Mouse (Mus musculus): ENCODE data around the gene Sumf1. TPM values are rescaled to one million over a fixed set of nuclear protein-coding genes. Genes with fewer than 3 reads are reported as not detected.

Sumf1 gene
- polyA plus RNA-seq, 1 experiment from 2014 or later: 16.9 TPM

DNA sequence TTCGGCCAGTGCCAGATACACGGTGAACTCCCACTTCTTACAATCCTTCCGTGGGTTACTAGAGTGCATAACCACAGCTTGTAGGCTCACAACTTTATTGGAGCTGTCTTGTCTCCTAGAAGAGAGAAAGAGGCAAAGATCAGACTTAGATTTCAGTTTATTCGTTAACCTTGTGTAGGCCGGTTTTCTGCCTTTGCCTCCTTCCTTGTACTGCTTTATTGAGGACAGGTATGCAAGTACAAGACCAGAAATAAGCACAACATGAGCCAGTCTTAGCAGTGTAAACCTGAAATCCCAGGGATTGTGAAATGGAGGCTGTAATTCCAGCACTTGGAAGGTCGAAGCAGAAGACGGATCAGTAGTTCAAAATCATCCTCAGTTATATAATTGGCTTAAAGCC, 12.9 kb upstream of the Sumf1 start:
- ATAC-seq (ENCODE audit: low FRiP score): no peak
- WGBS: 89% methylated on average over 7 of the region's 7 CpGs
- H3K27me3 ChIP-seq: no peaks in the 10 kb centered on the region
- no peak overlapping the region for H3K4me2 ChIP-seq (replicated peaks)
- H3K4me1 ChIP-seq: no peaks in the 10 kb centered on the region
- no peak overlapping the region for H3K27ac ChIP-seq
- no peaks in the 10 kb centered on the region for H3K9me3 ChIP-seq (replicated peaks)
- no peaks in the 10 kb centered on the region for H3K36me3 ChIP-seq
- no peak overlapping the region for H3K4me3 ChIP-seq
- H3K9ac ChIP-seq: no peak overlapping the region

DNA sequence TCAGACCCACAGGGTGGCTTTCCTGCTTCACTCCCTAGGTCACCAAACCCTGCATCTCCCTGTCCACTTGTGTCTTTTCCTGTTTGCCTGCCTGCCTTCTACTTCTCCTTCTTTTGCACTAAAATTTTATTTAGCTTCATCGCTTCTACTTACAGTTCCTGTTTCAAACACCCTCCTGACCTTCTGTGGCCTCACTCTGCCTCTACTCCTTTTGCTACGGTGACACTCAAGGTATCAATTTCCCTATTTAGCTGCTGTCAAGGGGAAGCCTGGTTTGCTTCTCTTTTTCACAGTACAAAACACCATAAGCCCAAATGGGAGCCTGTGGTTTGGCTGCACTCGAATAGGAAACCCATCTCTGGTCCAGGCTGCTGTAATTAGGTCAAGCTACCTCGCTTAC, 11.7 kb upstream of the Sumf1 start:
- Histone ChIP-seq H3K27me3 (no peaks in the 10 kb centered on the region), H3K4me3 (no peak overlapping the region), H3K4me2 (replicated peaks) (no peak overlapping the region), H3K9ac (no peak overlapping the region), H3K4me1 (no peaks in the 10 kb centered on the region), H3K27ac (no peak overlapping the region), H3K9me3 (replicated peaks) (no peaks in the 10 kb centered on the region), H3K36me3 (no peaks in the 10 kb centered on the region)
- 71% methylated on average over 4 of the region's 4 CpGs for WGBS
- no peak for ATAC-seq (ENCODE audit: low FRiP score)

DNA sequence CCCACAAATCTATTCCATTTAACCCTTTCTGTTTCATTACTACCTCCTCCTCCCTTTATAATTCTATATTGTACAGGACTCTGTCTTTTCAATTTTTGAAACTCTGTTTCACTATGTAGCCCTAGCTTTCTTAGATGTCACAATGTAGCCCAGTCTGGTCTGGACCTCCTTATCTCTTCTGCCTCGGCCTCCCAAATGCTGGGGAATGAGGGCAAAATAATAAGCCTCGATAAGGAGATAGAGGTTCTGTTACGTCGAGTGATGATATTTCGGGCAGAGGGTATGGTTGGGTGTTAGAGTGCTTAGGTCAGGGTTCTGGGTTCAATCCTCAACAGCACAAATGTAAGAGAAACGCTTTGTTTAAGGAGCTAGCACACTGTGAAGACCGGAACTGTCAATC, 11.3 kb upstream of the Sumf1 start:
- 83% methylated on average over 7 of the region's 7 CpGs for WGBS
- Histone ChIP-seq H3K4me1 (no peaks in the 10 kb centered on the region), H3K27ac (no peak overlapping the region), H3K4me3 (no peak overlapping the region), H3K27me3 (no peaks in the 10 kb centered on the region), H3K9me3 (replicated peaks) (no peaks in the 10 kb centered on the region), H3K36me3 (no peaks in the 10 kb centered on the region), H3K9ac (no peak overlapping the region), H3K4me2 (replicated peaks) (no peak overlapping the region)
- ATAC-seq (ENCODE audit: low FRiP score): no peak

GRCm38 (mm10) chr6:108192632-108193031, 7.2 kb upstream of the Sumf1 start:
- WGBS: 59% methylated on average over 4 of the region's 4 CpGs
- no peak for ATAC-seq (ENCODE audit: low FRiP score)
- H3K36me3 ChIP-seq: no peaks in the 10 kb centered on the region
- no peak overlapping the region for H3K4me3 ChIP-seq
- no peak overlapping the region for H3K4me2 ChIP-seq (replicated peaks)
- H3K9ac ChIP-seq: no peak overlapping the region
- H3K27me3 ChIP-seq: no peaks in the 10 kb centered on the region
- no peaks in the 10 kb centered on the region for H3K4me1 ChIP-seq
- no peaks in the 10 kb centered on the region for H3K9me3 ChIP-seq (replicated peaks)
- no peak overlapping the region for H3K27ac ChIP-seq

DNA sequence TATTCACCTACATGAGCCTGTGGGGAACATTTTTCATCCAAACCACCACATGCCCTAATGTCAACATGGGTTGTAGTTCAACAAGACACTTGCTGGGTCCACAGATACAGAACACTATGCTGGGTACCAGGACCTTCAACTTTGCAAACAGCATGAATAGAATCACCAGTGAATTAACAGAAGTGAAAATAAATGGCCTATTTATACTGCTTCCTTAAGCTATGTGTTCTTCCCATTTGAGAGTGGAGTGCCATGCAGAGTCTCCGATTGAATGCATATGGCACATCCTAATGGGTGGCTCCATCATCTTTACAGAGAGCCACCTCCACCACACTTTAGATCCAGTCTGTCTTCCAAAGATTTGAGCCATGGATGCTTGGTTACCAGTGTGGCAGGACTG, 5.3 kb upstream of the Sumf1 start:
- Histone ChIP-seq H3K9ac (no peak overlapping the region), H3K4me1 (no peaks in the 10 kb centered on the region), H3K27me3 (no peaks in the 10 kb centered on the region), H3K4me2 (replicated peaks) (no peak overlapping the region), H3K4me3 (no peak overlapping the region), H3K27ac (no peak overlapping the region), H3K9me3 (replicated peaks) (no peaks in the 10 kb centered on the region), H3K36me3 (no peaks in the 10 kb centered on the region)
- WGBS: 97% methylated on average over 1 of the region's 1 CpGs
- no peak for ATAC-seq (ENCODE audit: low FRiP score)

DNA sequence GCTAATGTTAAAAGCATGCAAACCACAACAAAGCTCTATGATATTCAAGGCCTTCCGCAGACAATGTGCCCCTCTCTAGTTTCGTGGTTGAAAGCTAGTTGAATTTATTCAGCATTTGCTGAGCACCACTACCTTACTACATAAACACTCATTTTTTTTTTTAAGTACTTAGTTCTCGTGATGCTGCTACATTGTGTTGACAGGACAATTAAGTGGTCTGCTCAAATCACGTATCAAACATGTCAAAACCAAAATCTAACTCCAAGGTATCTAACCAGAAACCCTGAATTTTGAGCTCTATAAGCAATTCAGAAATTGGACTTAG, 265 bp upstream of the Sumf1 start:
- H3K36me3 ChIP-seq: no peaks in the 10 kb centered on the region
- H3K4me3 ChIP-seq: peak overlapping the region; percentile 87
- H3K9me3 ChIP-seq (replicated peaks): no peaks in the 10 kb centered on the region
- no peaks in the 10 kb centered on the region for H3K27me3 ChIP-seq
- ATAC-seq (ENCODE audit: low FRiP score): no peak
- no peak overlapping the region for H3K9ac ChIP-seq
- WGBS: 20% methylated on average over 4 of the region's 4 CpGs
- peak overlapping the region; percentile 91 for H3K4me2 ChIP-seq (replicated peaks)
- no peak overlapping the region for H3K27ac ChIP-seq
- H3K4me1 ChIP-seq: peaks cover 8% of the 10 kb centered on the region

DNA sequence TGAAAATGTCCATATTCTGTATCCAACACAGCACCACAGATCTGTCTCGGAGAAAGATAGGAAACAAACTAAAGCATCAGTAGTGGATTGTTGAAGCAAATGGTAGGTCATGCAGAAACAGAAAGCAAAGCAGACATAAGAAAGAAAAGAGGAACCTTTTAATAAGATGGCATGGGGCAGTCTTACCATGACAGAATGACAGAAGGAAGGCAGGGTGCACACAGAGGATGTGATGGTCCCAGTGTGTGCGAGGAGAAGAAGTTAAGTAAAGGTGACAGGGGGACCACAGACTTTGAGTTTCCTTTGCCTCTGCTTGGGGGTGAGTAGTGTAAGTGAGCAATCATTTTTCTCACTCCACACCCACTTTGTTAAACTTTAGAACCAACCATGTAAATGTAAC, 6.3 kb downstream of the Sumf1 start:
- H3K27me3 ChIP-seq: no peaks in the 10 kb centered on the region
- 98% methylated on average over 2 of the region's 2 CpGs for WGBS
- no peak overlapping the region for H3K27ac ChIP-seq
- H3K9ac ChIP-seq: no peak overlapping the region
- ATAC-seq (ENCODE audit: low FRiP score): no peak
- H3K4me1 ChIP-seq: no peaks in the 10 kb centered on the region
- no peak overlapping the region for H3K4me3 ChIP-seq
- no peaks in the 10 kb centered on the region for H3K9me3 ChIP-seq (replicated peaks)
- 0 out of 2 replicates have a peak, but pooled peaks cover 6% of the 10 kb centered on the region for H3K36me3 ChIP-seq
- no peak overlapping the region for H3K4me2 ChIP-seq (replicated peaks)

- no peak overlapping the region for H3K4me2 ChIP-seq (replicated peaks)
- peaks cover 4% of the 10 kb centered on the region; the same call in 1 of the 2 replicates for H3K9me3 ChIP-seq (replicated peaks)
- WGBS: 92% methylated on average over 3 of the region's 3 CpGs
- H3K27me3 ChIP-seq: no peaks in the 10 kb centered on the region
- no peak overlapping the region for H3K9ac ChIP-seq
- no peak for ATAC-seq (ENCODE audit: low FRiP score)
- H3K4me1 ChIP-seq: no peaks in the 10 kb centered on the region
- H3K27ac ChIP-seq: no peak overlapping the region
- H3K36me3 ChIP-seq: peaks cover 30% of the 10 kb centered on the region
- no peak overlapping the region for H3K4me3 ChIP-seq
Observed at GRCm38 (mm10) chr6:108174181-108174580, 11.2 kb downstream of the Sumf1 start.

DNA sequence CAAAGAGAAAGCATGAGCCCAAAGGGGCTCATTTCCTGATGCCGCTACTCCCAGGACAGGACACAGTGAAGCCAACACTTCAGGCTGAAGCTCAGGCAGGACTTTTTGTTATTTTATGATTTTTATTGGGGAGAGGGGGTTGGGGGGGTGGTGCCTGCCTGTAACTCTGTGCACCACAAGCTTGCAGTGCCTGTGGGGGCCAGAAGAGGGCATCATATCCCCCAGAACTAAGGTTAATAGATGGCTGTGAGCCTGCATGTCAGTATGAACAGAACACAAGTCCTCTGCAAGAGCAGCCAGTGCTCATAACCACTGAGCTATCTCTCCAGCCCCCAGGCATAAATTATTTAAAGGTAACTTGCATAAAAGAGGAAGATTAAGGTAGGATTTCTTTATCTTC, 13.2 kb downstream of the Sumf1 start:
- Histone ChIP-seq H3K4me1 (no peaks in the 10 kb centered on the region), H3K9ac (no peak overlapping the region), H3K4me3 (no peak overlapping the region), H3K36me3 (peaks cover 30% of the 10 kb centered on the region), H3K4me2 (replicated peaks) (no peak overlapping the region), H3K9me3 (replicated peaks) (peaks cover 4% of the 10 kb centered on the region; the same call in 1 of the 2 replicates), H3K27ac (no peak overlapping the region), H3K27me3 (no peaks in the 10 kb centered on the region)
- 96% methylated on average over 1 of the region's 1 CpGs for WGBS
- no peak for ATAC-seq (ENCODE audit: low FRiP score)

GRCm38 (mm10) chr6:108169466-108169865, 15.9 kb downstream of the Sumf1 start:
- no peak for ATAC-seq (ENCODE audit: low FRiP score)
- WGBS: 87% methylated on average over 3 of the region's 3 CpGs

DNA sequence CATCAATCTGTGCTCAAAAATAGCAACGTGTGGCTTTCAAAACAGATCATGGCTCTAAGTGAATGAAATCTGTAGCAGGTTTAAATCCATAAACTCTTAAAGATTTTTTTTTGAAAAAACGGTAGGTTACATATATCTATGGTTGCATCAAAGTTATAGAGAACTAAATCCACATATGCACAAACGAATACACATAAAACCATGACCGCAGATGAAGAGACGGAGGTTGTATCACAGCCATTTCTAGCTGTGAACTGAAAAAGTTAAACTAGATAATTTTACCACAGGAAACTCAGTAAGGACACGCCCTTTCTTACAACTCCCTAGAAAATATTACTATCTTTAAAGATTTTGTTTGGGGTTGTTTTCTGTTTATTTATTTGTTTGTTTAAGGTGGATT, 16.7 kb downstream of the Sumf1 start:
- H3K4me2 ChIP-seq (replicated peaks): no peak overlapping the region
- 93% methylated on average over 6 of the region's 6 CpGs for WGBS
- no peaks in the 10 kb centered on the region for H3K4me1 ChIP-seq
- H3K36me3 ChIP-seq: peaks cover 20% of the 10 kb centered on the region
- H3K27ac ChIP-seq: no peak overlapping the region
- ATAC-seq (ENCODE audit: low FRiP score): no peak
- H3K9ac ChIP-seq: no peak overlapping the region
- no peaks in the 10 kb centered on the region for H3K27me3 ChIP-seq
- H3K9me3 ChIP-seq (replicated peaks): peaks cover 4% of the 10 kb centered on the region; the same call in 1 of the 2 replicates
- H3K4me3 ChIP-seq: no peak overlapping the region

More at GRCm38 (mm10) chr6:108169466-108169865, 15.9 kb downstream of the Sumf1 start:
- H3K27ac ChIP-seq: no peak overlapping the region
- H3K9ac ChIP-seq: no peak overlapping the region
- peaks cover 27% of the 10 kb centered on the region for H3K36me3 ChIP-seq
- H3K4me1 ChIP-seq: no peaks in the 10 kb centered on the region
- no peak overlapping the region for H3K4me2 ChIP-seq (replicated peaks)
- peaks cover 4% of the 10 kb centered on the region; the same call in 1 of the 2 replicates for H3K9me3 ChIP-seq (replicated peaks)
- H3K4me3 ChIP-seq: no peak overlapping the region
- no peaks in the 10 kb centered on the region for H3K27me3 ChIP-seq

DNA sequence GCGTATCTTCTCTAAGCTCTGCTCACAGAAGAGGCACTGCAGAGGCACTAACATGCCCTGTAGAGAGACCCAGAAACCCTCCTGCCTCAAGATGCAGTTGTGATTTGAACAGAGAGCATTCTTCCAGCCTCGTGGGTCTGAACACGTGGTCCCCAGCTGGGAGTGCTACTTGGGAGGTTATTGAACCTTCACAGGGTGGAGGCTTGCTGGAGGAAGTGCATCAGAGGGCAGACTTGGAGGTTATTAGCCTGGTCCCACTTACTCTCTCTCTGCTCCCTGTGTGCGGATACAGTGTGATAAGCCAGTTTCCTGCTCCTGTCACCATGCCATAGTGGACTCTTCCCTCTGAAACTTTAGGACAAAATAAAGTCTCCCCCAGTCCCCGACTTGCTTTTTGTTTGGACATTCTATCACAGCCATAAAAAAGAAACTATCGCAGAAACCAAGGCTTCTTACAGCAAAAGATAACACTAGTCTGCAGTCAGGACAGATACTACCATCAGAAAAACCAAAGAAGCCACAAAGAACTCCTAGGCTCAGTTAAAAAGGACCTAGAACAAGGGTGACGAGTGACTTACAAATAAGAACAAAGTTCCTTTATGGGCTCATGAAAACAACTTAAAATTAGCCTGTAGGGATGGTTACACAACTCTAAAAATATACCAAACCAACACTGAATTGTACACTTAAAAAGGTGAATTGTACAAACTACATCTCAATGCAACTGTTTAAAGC, 17.3 kb downstream of the Sumf1 start:
- WGBS: 76% methylated on average over 7 of the region's 7 CpGs
- ATAC-seq (ENCODE audit: low FRiP score): no peak
- H3K4me1 ChIP-seq: no peaks in the 10 kb centered on the region
- peaks cover 4% of the 10 kb centered on the region; the same call in 1 of the 2 replicates for H3K9me3 ChIP-seq (replicated peaks)
- no peaks in the 10 kb centered on the region for H3K27me3 ChIP-seq
- H3K27ac ChIP-seq: no peak overlapping the region
- H3K36me3 ChIP-seq: peaks cover 17% of the 10 kb centered on the region
- no peak overlapping the region for H3K4me3 ChIP-seq
- no peak overlapping the region for H3K4me2 ChIP-seq (replicated peaks)
- H3K9ac ChIP-seq: no peak overlapping the region

- no peaks in the 10 kb centered on the region for H3K9me3 ChIP-seq (replicated peaks)
- H3K4me1 ChIP-seq: no peaks in the 10 kb centered on the region
- no peak overlapping the region for H3K4me3 ChIP-seq
- H3K27ac ChIP-seq: no peak overlapping the region
- H3K36me3 ChIP-seq: no peaks in the 10 kb centered on the region
- no peak for ATAC-seq (ENCODE audit: low FRiP score)
- WGBS: 89% methylated on average over 2 of the region's 2 CpGs
- no peaks in the 10 kb centered on the region for H3K27me3 ChIP-seq
- H3K4me2 ChIP-seq (replicated peaks): no peak overlapping the region
- H3K9ac ChIP-seq: no peak overlapping the region
Observed at GRCm38 (mm10) chr6:108165598-108165997, 19.8 kb downstream of the Sumf1 start.
